Comparison of ENCODE assay signal across 31 mouse cellular contexts in genomic region chr10:92426443-92426842, GRCm38 (mm10).
A peak's percentile ranks its signal among the peaks of the same experiment; 100 is the strongest.
DNase-seq lines count a peak whose midpoint lies in the region; ATAC-seq and TF ChIP-seq lines count a peak whose summit lies in the region.
"Had no signal": no experiment of that assay in that cellular context is flagged by ENCODE, and none has a peak within 500 bp of the region (broad histone marks: within the 10 kb centered on the region; RNA-seq: fewer than 3 reads in every experiment).

No protein-coding gene starts in this region.

- H3K9me3 ChIP-seq in forebrain, embryonic 11.5 days (ENCODE audit: control insufficient read depth, low read length), result no peaks in the 10 kb centered on the region
- no peaks in the 10 kb centered on the region for H3K9me3 ChIP-seq in forebrain, postnatal 0 days (ENCODE audit: low read length)
- H3K9me3 ChIP-seq in forebrain, embryonic 15.5 days, result no peaks in the 10 kb centered on the region
- no peaks in the 10 kb centered on the region for H3K9me3 ChIP-seq in midbrain, embryonic 16.5 days (replicated peaks; ENCODE audit: control insufficient read depth, low read length, poor library complexity, severe bottlenecking)
- H3K9me3 ChIP-seq: embryonic facial prominence, embryonic 15.5 days; liver, embryonic 13.5 days; neural tube, embryonic 15.5 days had no signal

- no peak for TF ChIP-seq POLR2A in brain, embryonic 14.5 days (IDR thresholded peaks at IDR 0.05; ENCODE audit: borderline replicate concordance, extremely low read depth, insufficient read depth, insufficient read length, poor library complexity, severe bottlenecking)

- 46% methylated on average over 6 of the region's 6 CpGs for WGBS in forebrain, embryonic 11.5 days
- WGBS in forebrain, postnatal 0 days, result 17% methylated on average over 6 of the region's 6 CpGs
- WGBS in forebrain, embryonic 15.5 days, result 11% methylated on average over 6 of the region's 6 CpGs
- WGBS in midbrain, embryonic 16.5 days, result 32% methylated on average over 6 of the region's 6 CpGs

- H3K36me3 ChIP-seq in forebrain, embryonic 11.5 days (ENCODE audit: control insufficient read depth, insufficient read depth, low read length), result no peaks in the 10 kb centered on the region
- H3K36me3 ChIP-seq in forebrain, postnatal 0 days (ENCODE audit: insufficient read depth), result no peaks in the 10 kb centered on the region
- no peaks in the 10 kb centered on the region for H3K36me3 ChIP-seq in forebrain, embryonic 15.5 days
- H3K36me3 ChIP-seq in midbrain, embryonic 16.5 days (ENCODE audit: control insufficient read depth, insufficient read depth, low read length), result no peaks in the 10 kb centered on the region
- H3K36me3 ChIP-seq: embryonic facial prominence, embryonic 15.5 days; liver, embryonic 13.5 days; neural tube, embryonic 15.5 days had no signal

- no peak for TF ChIP-seq CTCF in forebrain, postnatal 0 days (IDR thresholded peaks at IDR 0.05; ENCODE audit: low read depth)
- no peak for TF ChIP-seq CTCF in brain, embryonic 14.5 days (IDR thresholded peaks at IDR 0.05; ENCODE audit: borderline replicate concordance, extremely low read depth, insufficient read depth, insufficient read length)
- no peak for TF ChIP-seq CTCF in gastrocnemius, adult 2 months (IDR thresholded peaks at IDR 0.05)

- H3K4me3 ChIP-seq in forebrain, embryonic 11.5 days (ENCODE audit: low read depth, low read length), result no peak overlapping the region
- no peak overlapping the region for H3K4me3 ChIP-seq in forebrain, postnatal 0 days (ENCODE audit: low read depth, low read length)
- H3K4me3 ChIP-seq in forebrain, embryonic 15.5 days, result no peak overlapping the region
- H3K4me3 ChIP-seq in midbrain, embryonic 16.5 days (ENCODE audit: low read depth, low read length), result no peak overlapping the region
- H3K4me3 ChIP-seq in gastrocnemius, adult 2 months, result no peak overlapping the region
- H3K4me3 ChIP-seq: embryonic facial prominence, embryonic 15.5 days; left cerebral cortex, adult 2 months; liver, embryonic 13.5 days; megakaryocyte, embryonic 14.5 days; neural tube, embryonic 15.5 days had no signal

- DNase-seq in forebrain, embryonic 11.5 days (ENCODE audit: low spot score), result no peak
- DNase-seq in forebrain, postnatal 0 days, result no peak
- DNase-seq in brain, embryonic 14.5 days (ENCODE audit: low read depth), result peak; percentile 91
- DNase-seq in layer of hippocampus, postnatal 25 days (ENCODE audit: extremely low spot score in 1 of 2, low spot score in 1 of 2), result no peak
- DNase-seq in gastrocnemius, postnatal 4 days (ENCODE audit: low spot score in 2 of 2), result no peak
- DNase-seq in gastrocnemius, adult 2 months, result no peak
- DNase-seq: adrenal gland, postnatal 14 days; cerebellum, adult 18-20 months; cerebellum, postnatal 10 days; gastrocnemius, postnatal 10 days; heart, postnatal 14 days; kidney, adult 9 months; kidney, postnatal 10 days; layer of hippocampus, adult 9-11 months; left cerebral cortex, postnatal 4 days; liver, embryonic 13.5 days; lung, adult 18-20 months; lung, postnatal 4 days; right cerebral cortex, adult 18-20 months; spleen, adult 18-20 months; thymus, adult 18-20 months; thymus, postnatal 36 days had no signal

- H3K27me3 ChIP-seq in forebrain, embryonic 11.5 days (ENCODE audit: control insufficient read depth, insufficient read depth, low read length), result no peaks in the 10 kb centered on the region
- no peaks in the 10 kb centered on the region for H3K27me3 ChIP-seq in forebrain, postnatal 0 days (ENCODE audit: insufficient read depth, low read length)
- 0 out of 2 replicates have a peak, but pooled peaks cover 3% of the 10 kb centered on the region for H3K27me3 ChIP-seq in forebrain, embryonic 15.5 days
- no peaks in the 10 kb centered on the region for H3K27me3 ChIP-seq in midbrain, embryonic 16.5 days (ENCODE audit: control insufficient read depth, insufficient read depth, low read depth, low read length)
- H3K27me3 ChIP-seq: embryonic facial prominence, embryonic 15.5 days; liver, embryonic 13.5 days; megakaryocyte, embryonic 14.5 days; neural tube, embryonic 15.5 days had no signal

- H3K4me2 ChIP-seq in forebrain, embryonic 11.5 days (ENCODE audit: low read depth, low read length, severe bottlenecking), result no peak overlapping the region
- no peak overlapping the region for H3K4me2 ChIP-seq in forebrain, postnatal 0 days (ENCODE audit: low read depth)
- H3K4me2 ChIP-seq in forebrain, embryonic 15.5 days (replicated peaks), result no peak overlapping the region
- H3K4me2 ChIP-seq in midbrain, embryonic 16.5 days (ENCODE audit: low read length), result no peak overlapping the region
- H3K4me2 ChIP-seq: embryonic facial prominence, embryonic 15.5 days; liver, embryonic 13.5 days; neural tube, embryonic 15.5 days had no signal

- H3K27ac ChIP-seq in forebrain, embryonic 11.5 days (ENCODE audit: low read depth, low read length), result peak overlapping the region; percentile 1; the same call in 1 of the 2 replicates
- H3K27ac ChIP-seq in forebrain, postnatal 0 days (ENCODE audit: low read depth, low read length), result no peak overlapping the region
- H3K27ac ChIP-seq in forebrain, embryonic 15.5 days (replicated peaks), result no peak overlapping the region
- H3K27ac ChIP-seq in midbrain, embryonic 16.5 days (ENCODE audit: low read length), result peak overlapping the region; percentile 40; the same call in 1 of the 2 replicates
- no peak overlapping the region for H3K27ac ChIP-seq in gastrocnemius, adult 2 months
- H3K27ac ChIP-seq: embryonic facial prominence, embryonic 15.5 days; left cerebral cortex, adult 2 months; liver, embryonic 13.5 days; neural tube, embryonic 15.5 days; stomach, postnatal 0 days had no signal

- H3K9ac ChIP-seq in forebrain, embryonic 11.5 days (ENCODE audit: low read length), result no peak overlapping the region
- H3K9ac ChIP-seq in forebrain, postnatal 0 days, result no peak overlapping the region
- H3K9ac ChIP-seq in forebrain, embryonic 15.5 days (replicated peaks), result no peak overlapping the region
- no peak overlapping the region for H3K9ac ChIP-seq in midbrain, embryonic 16.5 days (ENCODE audit: low read depth, low read length)
- H3K9ac ChIP-seq: embryonic facial prominence, embryonic 15.5 days; liver, embryonic 13.5 days; neural tube, embryonic 15.5 days had no signal

- H3K4me1 ChIP-seq in forebrain, embryonic 11.5 days (replicated peaks; ENCODE audit: control insufficient read depth, insufficient read depth, low read length), result peaks cover 7% of the 10 kb centered on the region; the same call in 1 of the 2 replicates
- no peaks in the 10 kb centered on the region for H3K4me1 ChIP-seq in forebrain, postnatal 0 days (ENCODE audit: insufficient read depth)
- H3K4me1 ChIP-seq in forebrain, embryonic 15.5 days, result peaks cover 18% of the 10 kb centered on the region; the same call in 1 of the 2 replicates
- peaks cover 9% of the 10 kb centered on the region for H3K4me1 ChIP-seq in midbrain, embryonic 16.5 days (ENCODE audit: control insufficient read depth, insufficient read depth, low read length)
- H3K4me1 ChIP-seq: embryonic facial prominence, embryonic 15.5 days; liver, embryonic 13.5 days; megakaryocyte, embryonic 14.5 days had no signal

- intact Hi-C loops in gastrocnemius, adult 2 months (cut with DNase I), result no loop called here

- peak; percentile 58 for ATAC-seq in forebrain, embryonic 11.5 days (replicated peaks; ENCODE audit: low FRiP score)
- ATAC-seq in forebrain, postnatal 0 days, result no peak; the same call in 1 of the 2 replicates
- peak; percentile 55 for ATAC-seq in forebrain, embryonic 15.5 days (replicated peaks)
- ATAC-seq in midbrain, embryonic 16.5 days, result no peak
- ATAC-seq: intestine, postnatal 0 days; lung, postnatal 0 days had no signal

Comparison
In these comparisons a context has a peak if more than half of its experiments do, and no peak if none do; other contexts are left out.
1. ATAC-seq: peak in forebrain, embryonic 11.5 days (single experiment) and forebrain, embryonic 15.5 days (single experiment); none in forebrain, postnatal 0 days (single experiment) and midbrain, embryonic 16.5 days (single experiment).
2. H3K27ac ChIP-seq: peak in forebrain, embryonic 11.5 days (single experiment) and midbrain, embryonic 16.5 days (single experiment); none in forebrain, postnatal 0 days (single experiment), forebrain, embryonic 15.5 days (single experiment) and gastrocnemius, adult 2 months (single experiment).